Mouse (Mus musculus): Measurements from ENCODE around the gene Man1c1.

DNA sequence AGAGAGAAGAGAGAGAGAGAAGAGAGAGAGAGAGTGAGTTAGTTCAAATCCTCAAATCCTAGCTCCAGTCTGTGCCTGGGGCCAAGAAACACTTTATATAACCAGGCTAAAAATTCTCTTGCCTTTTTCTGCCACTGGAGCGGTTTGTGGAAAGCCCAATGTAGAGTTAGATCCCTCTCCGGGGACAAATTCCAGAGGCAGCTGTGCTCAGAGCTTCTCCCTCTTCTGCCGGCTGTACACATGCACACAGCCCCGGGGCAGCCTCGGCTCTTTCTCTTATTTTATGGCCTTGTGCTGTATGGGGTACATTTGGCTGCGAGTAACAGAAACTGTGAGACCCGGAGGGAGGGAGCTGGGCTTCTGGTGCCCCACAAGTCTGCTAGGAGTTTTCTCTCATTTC, 32.1 kb upstream of the Man1c1 start:
- no peak for TF ChIP-seq CTCF (IDR thresholded peaks at IDR 0.05; ENCODE audit: low read depth)
- no peak for TF ChIP-seq EP300 (IDR thresholded peaks at IDR 0.05; ENCODE audit: low read depth)
